Mouse (Mus musculus) activated CD4-positive, CD25-positive, alpha-beta regulatory T cell, adult 4 months (primary cell): Measurements from ENCODE around the gene Farp1. TPM values are rescaled to one million over a fixed set of nuclear protein-coding genes. Genes with fewer than 3 reads are reported as not detected.
"Not testable (repeated sequence)": the region's sequence is repeated elsewhere in the genome, so short reads cannot be mapped to it uniquely, and the experiment has no call there.

ENCODE experiments used
- ATAC-seq: one replicate; pipeline ENCODE4 v1.8.0; 2017
- polyA plus RNA-seq, 2 experiments: library from polyadenylated mRNA; unstranded; fragments of 100-300 nt; shearing (Covaris generic); gene quantifications; one replicate each; pipeline ENCODE4 v1.2.1; 2017

Gene Farp1
- polyA plus RNA-seq, 2 experiments from 2014 or later = 2.4 TPM

DNA sequence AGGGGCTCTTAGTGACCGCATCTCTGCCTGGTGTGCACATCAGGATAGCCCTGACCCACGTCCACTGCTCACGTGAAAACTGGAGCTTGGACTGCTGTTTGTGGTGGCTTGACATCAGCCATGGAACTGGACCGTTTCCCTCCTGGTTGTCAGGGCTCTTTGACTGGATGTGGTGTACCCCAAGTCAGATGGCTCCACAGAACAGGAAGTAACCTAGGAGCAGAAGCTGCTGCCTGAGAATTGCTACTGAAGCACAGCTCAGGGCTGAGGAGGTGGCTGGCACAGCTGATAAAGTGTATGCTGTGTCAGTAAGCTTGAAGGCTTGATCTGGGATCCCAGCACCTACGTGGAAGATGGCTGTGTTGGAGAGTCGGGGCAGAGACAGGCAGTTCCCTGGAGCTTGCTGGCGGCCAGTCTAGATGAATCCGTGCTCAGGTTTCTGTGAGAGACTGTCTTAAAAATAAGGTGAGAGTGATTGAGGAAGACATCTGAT is 151.4 kb downstream of the Farp1 start:
- no peak for ATAC-seq

DNA sequence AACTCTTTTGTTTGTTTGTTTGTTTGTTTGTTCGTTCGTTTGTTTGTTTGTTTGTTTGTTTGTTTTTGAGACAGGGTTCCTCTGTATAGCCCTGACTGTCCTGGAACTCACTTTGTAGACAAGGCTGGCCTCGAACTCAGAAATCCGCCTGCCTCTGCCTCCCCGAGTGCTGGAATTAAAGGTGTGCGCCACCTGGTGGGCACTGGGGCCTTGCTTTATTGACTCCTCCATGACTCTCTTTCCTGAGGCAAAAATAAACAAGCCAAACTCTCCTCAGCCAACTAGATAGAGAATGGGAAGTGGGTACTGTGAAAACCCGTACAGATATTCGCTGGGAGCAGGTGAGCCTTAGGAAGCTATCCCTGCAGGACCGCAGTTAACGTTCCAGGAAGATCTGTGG is 154.8 kb downstream of the Farp1 start:
- ATAC-seq = not testable (repeated sequence)

DNA sequence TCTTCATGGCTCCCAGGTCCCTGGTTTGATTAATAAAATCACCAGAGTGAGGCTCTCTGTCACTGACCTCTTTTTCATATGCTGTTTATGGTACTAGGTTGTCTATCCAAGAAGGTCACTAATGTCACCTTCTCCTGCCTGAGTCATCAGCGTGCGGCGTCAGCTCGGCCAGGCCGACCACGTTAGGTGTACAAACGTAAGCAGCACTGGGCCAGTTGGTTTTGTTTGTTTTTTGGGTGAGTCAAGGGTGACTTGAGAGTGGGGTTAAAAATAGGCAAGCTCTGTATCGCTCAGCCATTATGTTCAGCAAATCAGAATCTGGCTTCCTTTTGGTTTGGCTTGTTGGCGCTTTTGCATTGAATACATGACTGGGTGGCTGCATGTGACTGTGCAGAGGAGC is 155.4 kb downstream of the Farp1 start:
- no peak for ATAC-seq

DNA sequence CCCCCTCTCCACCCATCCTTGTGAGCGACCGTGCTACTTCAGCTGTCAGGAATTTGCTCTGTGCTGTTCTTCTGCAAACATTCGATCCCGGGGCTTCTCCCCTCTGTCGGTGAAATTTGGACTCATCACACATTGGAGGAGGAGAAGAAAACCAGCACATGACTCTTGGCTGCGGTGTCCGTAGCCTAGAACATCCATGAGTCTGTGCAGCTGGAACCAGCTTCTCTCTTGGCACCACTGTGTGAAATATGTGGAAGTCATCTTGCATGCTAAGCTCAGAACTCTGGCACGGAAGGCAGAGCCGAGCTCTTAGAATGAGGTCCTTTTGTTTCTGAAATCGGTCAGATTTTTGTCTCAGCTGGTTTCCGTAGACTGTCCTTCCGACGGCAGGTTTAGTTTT is 156.7 kb downstream of the Farp1 start:
- ATAC-seq = no peak

DNA sequence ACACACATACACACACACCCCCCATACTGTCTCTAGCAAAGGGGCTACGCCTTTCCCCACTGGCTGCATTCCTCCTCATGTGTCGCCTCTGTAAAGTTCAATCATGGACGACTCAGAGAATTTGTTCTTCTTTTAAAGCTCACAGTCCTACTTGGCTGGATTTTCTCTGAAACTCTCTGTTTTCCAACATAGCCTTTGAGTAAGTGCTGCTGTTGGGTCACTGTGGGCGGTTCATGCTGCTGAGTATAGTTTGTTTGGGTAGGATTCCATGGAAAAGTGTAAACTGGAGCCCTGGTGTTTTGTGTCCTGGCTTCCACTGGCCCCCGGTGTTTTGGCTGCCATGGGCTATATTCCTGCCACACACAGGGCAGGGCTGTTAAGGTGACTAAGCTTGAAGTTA is 157.4 kb downstream of the Farp1 start:
- ATAC-seq = no peak

DNA sequence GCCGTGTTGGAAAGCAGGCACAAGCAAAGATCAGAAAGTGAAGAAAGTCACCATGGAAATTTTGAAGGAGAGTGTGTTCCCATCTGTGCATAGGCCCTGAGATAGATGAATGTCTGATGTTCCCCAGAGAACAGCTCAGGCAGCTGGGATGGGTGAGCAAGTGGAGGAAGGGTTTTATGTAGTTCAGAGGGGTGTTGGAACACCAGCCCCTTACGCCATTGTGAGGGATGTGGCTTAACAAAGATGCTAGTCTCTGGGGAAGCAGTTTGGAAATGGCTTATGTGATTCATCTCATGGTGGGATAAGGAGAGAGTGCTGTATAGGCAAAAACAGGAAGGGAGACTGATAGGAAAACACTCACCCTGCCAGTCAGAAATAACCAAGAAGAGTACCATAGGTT is 159.0 kb downstream of the Farp1 start:
- ATAC-seq = no peak

DNA sequence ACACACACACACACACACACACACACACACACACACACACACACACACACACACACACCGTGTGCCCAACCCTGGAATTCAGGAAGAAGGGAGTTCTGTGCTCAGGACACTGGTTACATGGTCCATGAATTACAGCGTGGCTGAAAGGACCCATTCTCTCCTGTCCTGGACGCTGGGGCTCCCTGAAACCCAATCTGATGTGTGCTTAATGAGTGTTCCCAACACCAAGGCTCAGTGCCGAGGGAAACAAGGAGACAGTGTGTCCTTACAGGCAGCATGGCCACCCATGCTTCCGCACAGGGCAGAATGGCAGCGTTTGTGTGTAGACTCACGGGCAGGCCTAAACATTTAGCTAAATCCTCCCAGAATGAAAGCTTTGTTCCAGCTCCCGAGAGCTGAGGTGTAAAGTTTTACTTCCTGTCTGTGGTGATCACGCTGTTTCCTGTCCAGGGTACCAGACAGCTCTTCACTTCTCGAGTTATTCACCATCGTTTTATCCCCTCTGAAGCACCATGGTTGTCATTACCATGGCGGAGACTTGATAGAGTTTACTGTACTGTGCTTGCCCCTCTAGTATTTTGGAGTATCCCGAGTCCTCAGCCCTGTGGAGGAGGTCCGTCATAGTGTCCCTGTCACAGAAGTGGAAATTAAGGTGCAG is 164.0 kb downstream of the Farp1 start:
- peak; percentile 36 for ATAC-seq

DNA sequence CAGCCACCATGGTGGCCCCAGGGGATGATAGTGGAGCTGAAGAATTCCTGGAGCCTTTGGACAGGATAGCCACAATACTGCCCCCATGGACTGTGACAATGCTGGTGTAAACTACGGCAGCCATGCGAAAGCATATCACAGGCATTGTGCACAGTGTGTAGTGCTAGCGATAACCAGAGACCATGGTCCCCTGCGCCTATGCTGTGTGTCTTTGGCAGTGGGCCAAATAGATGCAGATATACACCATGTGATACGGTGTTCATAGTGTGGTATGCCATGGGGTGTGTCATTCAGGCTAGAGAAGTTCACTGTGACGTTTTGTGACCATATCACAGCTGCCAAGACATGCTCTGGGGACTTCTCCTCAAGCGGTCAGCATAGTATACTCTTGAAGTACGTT is 164.8 kb downstream of the Farp1 start:
- ATAC-seq = no peak

DNA sequence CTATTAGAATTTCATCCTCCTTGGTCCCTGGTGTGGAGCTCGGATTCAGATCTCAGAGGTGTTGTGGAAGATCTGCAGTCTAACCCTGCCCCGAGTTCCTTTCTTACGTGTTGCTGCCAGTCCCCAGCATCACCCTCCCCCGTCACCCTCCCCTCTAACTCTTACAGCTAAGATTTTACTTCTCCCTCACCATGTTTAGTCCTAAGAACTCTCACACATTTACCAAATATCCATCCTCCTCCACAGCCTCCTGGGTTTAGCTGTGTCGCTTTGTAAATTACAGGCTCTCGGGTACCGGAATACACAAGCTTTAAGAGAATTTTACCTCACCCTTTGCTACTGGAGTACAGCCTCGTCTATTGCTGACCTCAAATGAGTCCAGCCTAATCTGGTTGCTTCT is 165.4 kb downstream of the Farp1 start:
- ATAC-seq = no peak

DNA sequence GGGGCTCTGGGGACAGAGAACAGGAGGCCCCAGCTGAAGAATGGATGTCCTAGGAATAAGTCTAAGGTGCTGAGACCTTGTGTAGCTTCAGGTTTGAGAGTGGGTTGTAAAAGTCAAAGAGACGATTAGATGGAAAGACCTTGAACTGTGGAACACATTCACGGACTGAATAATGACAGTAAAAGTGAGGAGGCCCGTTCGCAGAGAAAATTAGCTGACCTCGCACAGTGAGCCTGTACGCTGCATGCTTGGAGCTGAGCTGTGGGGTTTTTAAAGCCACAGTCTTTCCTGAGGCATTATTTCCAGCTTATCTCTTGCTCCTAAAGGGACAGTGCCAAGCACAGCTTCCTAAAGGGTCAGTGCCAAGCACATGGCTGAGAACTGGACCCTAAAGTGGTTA is 166.2 kb downstream of the Farp1 start:
- ATAC-seq = no peak

DNA sequence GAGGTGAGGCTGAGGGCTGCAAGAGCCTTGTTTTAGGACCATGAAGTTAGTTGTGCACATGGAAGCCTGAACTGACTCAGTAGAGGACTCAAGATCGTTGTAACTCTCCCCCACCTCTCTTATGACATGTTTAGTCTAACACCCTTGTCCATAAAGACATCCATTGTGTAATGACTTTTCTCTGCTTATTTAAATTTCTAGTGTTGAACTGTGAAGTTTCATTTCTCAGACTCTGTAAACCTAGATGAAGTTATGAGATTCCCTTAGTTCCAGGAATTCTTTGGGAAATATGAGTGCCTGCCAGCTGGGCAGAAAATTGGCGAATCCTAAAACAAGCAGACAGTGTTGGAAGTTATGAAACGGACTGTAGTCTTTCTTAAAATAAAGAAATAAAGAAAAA is 170.5 kb downstream of the Farp1 start:
- no peak for ATAC-seq

DNA sequence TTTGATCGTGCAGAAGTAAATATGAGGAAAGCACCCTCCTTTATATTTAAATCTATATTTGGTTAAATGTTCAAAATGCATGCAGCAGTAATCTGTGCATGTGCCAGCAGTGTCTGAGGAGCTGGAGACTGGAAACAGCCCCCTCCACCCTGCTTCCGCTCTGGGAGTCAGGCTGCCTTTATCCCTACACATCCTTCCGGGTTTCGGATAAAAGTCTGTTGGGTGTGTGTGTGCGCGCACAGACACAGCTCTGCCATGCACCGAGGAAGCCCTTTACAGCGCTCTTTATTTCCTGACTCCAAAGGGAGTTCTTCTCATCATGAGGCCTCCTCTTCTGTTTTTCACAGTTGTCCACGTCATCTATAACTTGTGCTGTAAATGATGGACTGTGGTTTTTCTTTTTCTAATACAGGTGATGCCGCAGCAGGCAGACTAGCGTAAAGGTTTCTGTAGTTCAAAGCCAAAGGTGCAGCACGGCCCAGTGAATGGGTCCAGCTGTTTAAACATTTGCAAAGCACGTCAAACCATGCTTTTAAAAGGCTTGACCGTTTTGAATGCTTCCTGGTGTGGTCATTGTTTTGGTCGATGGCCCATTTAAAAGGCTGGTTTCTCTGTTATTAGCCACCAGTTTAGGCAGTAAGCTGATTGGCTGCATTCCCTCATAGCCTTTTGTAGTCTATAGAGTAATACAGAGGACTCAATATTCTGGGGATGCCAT is 172.6 kb downstream of the Farp1 start:
- no peak for ATAC-seq

DNA sequence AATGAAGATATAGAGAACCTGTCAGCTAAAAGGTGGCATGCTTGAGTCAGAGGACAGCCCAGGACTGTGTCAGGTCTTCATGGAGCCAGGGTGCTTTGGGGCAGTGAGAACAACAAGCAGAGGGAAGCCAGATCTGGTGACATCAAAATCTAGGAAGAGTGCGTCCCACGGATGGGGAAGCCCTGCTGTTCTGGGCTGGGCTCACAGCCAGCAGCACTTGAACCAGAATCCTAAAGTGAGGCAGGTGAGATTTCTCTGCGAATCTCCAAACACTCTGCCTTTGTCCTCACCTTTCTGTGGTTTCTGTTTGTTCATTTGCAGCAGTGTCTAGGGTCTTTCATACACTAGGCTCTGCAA is 173.1 kb downstream of the Farp1 start:
- ATAC-seq = no peak

DNA sequence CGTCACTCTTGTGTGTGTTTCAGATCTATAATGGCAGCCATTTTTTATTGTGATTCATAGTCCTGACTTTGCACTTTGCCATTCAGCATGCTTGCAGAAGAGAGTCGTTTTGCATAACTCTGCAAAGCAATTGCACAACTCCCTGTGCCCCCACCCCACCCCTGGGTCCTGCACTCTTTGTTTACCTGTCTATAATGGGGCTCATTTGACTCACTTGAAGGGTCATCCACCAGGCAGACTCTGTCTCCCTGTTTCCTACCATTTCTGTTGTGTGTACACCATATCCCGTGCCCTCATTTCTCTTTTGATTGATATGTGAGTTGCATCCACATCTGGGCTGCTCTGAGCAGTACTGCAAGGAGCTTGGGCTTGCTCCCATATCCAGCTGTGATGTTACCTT is 175.3 kb downstream of the Farp1 start:
- ATAC-seq = no peak

DNA sequence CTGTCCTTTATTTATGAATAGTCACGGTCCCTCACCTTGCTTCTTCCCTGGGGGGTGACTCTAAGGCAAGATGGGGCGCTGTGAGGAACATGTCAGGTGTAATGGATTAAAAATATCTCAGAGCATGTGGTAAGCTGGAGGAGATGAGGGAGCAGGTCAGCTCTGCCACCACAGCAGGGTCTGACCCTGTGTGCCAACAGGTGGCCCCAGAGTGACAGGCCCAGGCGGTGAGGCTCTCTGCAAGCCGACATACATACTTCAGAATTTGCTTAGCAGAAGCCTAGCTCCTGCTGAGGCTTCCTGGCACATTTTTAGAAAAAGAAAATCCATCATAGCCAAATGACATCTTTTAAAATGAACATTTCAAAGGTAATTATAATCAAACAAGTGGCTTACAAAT is 178.7 kb downstream of the Farp1 start:
- no peak for ATAC-seq

DNA sequence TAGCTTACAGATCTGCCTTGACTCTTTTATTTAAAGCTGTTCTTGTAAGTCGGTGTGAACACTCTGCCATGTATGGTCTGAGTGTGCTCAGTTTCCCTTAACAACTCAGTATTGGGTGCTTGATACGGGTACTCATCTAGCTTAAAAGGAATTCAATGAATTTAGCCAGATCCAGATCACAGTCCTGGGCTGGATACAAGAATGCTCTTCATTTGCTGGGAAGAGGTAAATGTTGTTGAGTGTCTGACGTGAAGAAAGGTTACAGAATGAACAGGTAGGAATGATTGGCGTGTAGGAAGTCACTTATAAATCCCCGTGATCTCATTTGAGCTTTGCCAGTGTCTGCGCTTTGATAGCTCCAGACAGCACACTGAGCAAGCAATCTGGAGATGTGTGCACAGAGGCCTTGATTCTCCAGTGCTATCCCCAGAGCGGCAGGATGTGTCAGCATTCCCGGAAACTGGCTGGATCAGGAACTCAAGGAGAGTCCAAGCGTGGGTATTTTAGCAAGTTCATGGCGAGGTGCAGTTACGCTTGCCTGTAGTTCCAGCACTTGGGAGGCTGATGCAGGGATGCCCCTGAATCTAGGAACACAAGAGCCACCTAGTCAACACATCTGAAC is 179.7 kb downstream of the Farp1 start:
- ATAC-seq = no peak

DNA sequence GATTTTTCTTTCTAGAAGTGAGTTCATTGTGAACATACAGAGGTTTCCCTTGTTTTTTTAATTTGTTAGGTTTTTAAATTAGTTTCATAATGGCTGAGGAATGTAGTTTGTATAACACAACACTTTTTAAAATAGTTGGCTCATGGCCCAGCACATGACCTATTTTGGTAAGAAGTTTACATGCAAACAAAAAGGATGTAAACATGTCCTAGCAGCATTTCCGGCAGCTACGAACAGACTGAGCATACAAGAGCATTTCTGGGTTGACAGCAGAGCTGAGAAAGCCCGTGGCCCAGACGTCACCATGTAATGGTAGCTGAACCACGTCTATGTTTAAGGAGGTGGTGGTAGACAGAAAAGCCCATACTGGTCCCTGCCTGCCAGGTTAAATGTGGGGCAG is 180.8 kb downstream of the Farp1 start:
- no peak for ATAC-seq

DNA sequence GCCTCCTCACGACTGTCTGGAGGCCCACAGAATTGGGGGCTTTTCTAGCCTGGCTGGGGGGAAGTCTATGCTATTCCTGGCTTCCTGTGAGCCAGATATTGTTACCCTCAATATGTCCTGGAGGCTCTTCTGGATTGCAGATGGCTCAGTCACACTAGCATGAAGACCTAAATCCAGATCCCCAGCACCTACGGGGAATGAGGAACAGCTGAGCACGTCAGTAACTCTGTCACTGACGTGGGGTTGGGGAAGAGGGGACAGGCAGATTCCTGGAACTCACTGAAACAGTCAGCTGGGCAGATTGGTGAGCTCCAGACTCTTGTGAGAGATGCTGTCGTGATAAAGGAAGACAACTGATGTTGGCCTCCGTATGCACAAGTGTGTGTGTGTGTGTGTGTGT is 181.7 kb downstream of the Farp1 start:
- no peak for ATAC-seq

DNA sequence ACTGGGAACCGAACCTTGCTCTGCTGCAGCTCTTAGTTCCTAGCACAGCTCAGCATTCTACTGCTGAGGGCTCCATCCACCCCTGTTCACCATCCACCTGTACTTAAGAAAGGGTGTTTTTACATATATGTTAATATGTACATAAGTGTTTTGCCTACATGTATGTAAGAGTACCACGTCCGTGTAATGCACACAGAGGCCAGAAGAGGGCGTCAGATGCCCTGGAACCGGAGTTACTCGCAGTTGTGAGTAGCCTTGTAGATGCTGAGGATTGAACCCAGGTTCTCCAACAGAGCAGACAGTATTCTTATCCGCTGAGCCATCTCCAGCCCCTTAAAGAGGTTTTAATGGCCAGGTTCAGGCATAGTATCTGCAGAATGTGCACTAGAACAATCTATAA is 183.6 kb downstream of the Farp1 start:
- ATAC-seq = no peak

DNA sequence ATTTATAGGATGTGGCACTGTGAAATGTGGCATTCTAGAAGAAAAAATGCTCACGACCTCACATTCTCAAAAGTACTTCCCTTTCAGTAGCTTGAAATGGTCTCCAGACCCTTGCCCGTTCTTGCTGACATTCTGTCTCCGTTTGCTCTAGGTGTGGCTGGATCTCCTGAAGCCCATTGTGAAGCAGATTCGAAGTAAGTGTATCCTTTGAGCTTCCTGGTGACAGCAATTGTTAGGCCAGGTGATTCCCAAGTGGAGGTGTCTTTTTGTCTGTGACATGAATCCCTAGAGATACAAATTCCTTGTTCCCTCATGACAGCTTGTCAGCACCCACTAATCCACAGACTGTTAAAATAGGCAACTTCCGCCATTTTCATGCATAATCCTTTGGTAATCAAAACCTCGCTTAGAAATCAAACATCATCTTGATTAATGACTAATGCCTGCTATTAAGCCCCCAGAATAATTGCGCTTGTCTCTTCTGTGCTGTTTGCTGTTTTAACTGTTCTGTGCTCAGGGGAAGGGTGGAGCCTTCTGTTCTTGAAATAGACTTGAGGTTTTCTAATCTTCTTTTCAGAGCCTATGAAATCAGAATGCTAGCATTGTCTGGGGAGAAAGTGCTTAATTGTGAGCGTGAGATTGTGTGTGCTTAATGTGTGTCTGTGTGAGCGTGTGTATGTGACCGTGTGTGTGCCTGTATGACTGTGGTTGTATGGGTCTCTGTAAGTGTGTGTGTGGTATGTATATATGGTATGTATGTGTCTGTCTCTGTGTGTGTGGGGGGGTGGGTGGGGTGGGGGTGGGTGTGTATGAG is 184.4 kb downstream of the Farp1 start:
- ATAC-seq = no peak

DNA sequence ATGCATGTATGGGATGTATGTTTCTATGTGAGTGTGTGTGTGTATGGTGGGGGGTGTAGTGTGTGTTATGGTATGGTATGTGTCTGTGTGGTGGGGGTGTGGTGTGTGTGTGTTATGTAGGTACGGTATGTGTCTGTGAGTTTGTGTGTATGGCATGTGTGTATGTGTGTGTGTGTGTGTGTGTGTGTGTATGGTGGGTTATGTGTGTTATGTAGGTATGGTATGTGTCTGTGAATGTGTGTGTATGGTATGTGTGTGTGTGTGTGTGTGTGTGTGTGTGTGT is 185.0 kb downstream of the Farp1 start:
- ATAC-seq = no peak

DNA sequence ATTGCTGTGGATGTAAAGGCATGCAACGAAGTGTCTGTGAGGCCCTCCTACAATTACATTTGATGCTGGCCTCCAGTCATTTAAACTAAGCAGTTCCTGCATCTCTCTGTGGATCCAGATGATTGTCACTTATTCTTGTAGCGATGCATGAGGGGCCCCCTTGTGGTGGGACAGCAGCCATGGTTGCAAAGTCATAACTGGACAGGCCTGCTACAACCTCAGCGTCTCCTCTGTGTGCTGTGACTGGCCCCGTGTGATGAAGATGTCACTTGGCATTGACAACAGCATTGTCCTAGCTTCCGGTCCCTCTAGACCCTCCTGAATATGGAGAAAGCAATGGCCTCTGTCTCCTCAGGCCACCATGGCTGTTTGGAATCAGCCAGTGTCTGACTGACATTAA is 185.7 kb downstream of the Farp1 start:
- no peak for ATAC-seq

DNA sequence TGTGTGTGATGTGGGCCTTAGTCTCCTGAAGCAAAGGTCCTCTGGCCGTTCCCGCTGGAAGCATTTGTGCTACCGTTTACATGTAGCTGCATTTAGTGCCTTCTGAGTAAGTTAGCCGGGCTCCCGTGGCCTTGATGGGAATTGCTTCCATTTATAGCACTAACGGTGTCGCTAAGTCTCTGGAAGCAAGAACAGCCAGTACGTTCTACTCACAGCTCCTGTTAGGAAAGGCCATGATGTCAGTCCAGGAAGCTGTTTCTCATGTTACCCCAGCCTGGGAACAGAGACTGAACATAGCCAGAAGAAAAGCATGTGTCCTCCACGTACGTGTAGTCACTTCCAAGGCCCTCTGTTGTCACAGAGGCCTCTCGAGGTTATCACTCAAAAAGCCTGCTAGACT is 190.8 kb downstream of the Farp1 start:
- ATAC-seq = no peak
